ENCODE assay signal across 8 mouse cellular contexts in the genomic region with DNA sequence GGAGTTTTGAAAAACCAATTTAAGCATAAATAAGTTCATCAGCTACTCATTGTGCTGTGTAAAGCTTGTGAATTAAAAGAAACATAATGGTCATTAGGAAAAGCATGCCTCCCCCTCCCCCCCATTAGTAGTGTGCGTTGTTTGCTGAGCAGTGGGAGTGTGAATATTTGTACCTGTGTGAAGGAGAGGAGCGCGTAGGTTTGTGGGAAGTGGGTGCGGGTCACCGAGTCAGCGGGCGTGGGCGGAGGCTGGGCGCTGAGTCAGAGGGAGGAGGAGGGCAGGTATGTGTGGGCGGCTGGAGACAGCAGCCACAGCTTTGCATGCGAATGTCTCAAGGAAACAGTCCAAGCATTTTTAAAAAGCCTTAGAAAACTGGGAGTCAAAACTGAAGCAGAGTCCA. TPM values are rescaled to one million over a fixed set of nuclear protein-coding genes. Genes with fewer than 3 reads are reported as not detected.
DNase-seq lines count a peak whose midpoint lies in the region; ATAC-seq lines count a peak whose summit lies in the region.

No protein-coding gene starts in this region.

- H3K4me3 ChIP-seq in midbrain, embryonic 16.5 days (ENCODE audit: low read depth, low read length) = no peak overlapping the region
- H3K4me3 ChIP-seq in midbrain, embryonic 11.5 days (ENCODE audit: low read depth, low read length) = no peak overlapping the region
- peak overlapping the region; percentile 36; the same call in 1 of the 2 replicates for H3K4me3 ChIP-seq in heart, embryonic 10.5 days
- H3K4me3 ChIP-seq in liver, embryonic 13.5 days (replicated peaks) = no peak overlapping the region

- WGBS in midbrain, embryonic 16.5 days = 65% methylated on average over 11 of the region's 11 CpGs
- WGBS in midbrain, embryonic 11.5 days = 63% methylated on average over 11 of the region's 11 CpGs
- 46% methylated on average over 11 of the region's 11 CpGs for WGBS in heart, embryonic 10.5 days
- 38% methylated on average over 11 of the region's 11 CpGs for WGBS in liver, embryonic 13.5 days (ENCODE audit: insufficient replicate concordance)

- no peaks in the 10 kb centered on the region for H3K27me3 ChIP-seq in midbrain, embryonic 16.5 days (ENCODE audit: control insufficient read depth, insufficient read depth, low read depth, low read length)
- no peaks in the 10 kb centered on the region for H3K27me3 ChIP-seq in midbrain, embryonic 11.5 days (ENCODE audit: control insufficient read depth, insufficient read depth, low read length)
- no peaks in the 10 kb centered on the region for H3K27me3 ChIP-seq in heart, embryonic 10.5 days (ENCODE audit: insufficient read depth, poor library complexity, severe bottlenecking)
- H3K27me3 ChIP-seq in liver, embryonic 13.5 days = no peaks in the 10 kb centered on the region

- H3K4me2 ChIP-seq in midbrain, embryonic 16.5 days (ENCODE audit: low read length) = peak overlapping the region; percentile 23
- H3K4me2 ChIP-seq in midbrain, embryonic 11.5 days = no peak overlapping the region
- peak overlapping the region; percentile 28 for H3K4me2 ChIP-seq in liver, embryonic 13.5 days

- H3K27ac ChIP-seq in midbrain, embryonic 16.5 days (ENCODE audit: low read length) = no peak overlapping the region
- no peak overlapping the region for H3K27ac ChIP-seq in midbrain, embryonic 11.5 days (ENCODE audit: low read depth, low read length)
- peak overlapping the region; percentile 29; the same call in 1 of the 2 replicates for H3K27ac ChIP-seq in heart, embryonic 10.5 days
- H3K27ac ChIP-seq in liver, embryonic 13.5 days = no peak overlapping the region

- H3K9ac ChIP-seq in midbrain, embryonic 16.5 days (ENCODE audit: low read depth, low read length) = no peak overlapping the region
- no peak overlapping the region for H3K9ac ChIP-seq in midbrain, embryonic 11.5 days (ENCODE audit: low read length)
- H3K9ac ChIP-seq in liver, embryonic 13.5 days = no peak overlapping the region

- no peaks in the 10 kb centered on the region for H3K36me3 ChIP-seq in midbrain, embryonic 16.5 days (ENCODE audit: control insufficient read depth, insufficient read depth, low read length)
- H3K36me3 ChIP-seq in midbrain, embryonic 11.5 days (ENCODE audit: control insufficient read depth, insufficient read depth, low read length) = no peaks in the 10 kb centered on the region
- H3K36me3 ChIP-seq in heart, embryonic 10.5 days = no peaks in the 10 kb centered on the region
- no peaks in the 10 kb centered on the region for H3K36me3 ChIP-seq in liver, embryonic 13.5 days

- no peaks in the 10 kb centered on the region for H3K9me3 ChIP-seq in midbrain, embryonic 16.5 days (replicated peaks; ENCODE audit: control insufficient read depth, low read length, poor library complexity, severe bottlenecking)
- H3K9me3 ChIP-seq in midbrain, embryonic 11.5 days (ENCODE audit: control insufficient read depth, low read length) = no peaks in the 10 kb centered on the region
- H3K9me3 ChIP-seq in heart, embryonic 10.5 days = no peaks in the 10 kb centered on the region
- no peaks in the 10 kb centered on the region for H3K9me3 ChIP-seq in liver, embryonic 13.5 days (replicated peaks)

- ATAC-seq in midbrain, embryonic 16.5 days = 0 out of 2 replicates have a peak, but pooled peaks have one; percentile 56
- no peak for ATAC-seq in midbrain, embryonic 11.5 days (ENCODE audit: low FRiP score)
- no peak for ATAC-seq in liver, embryonic 13.5 days (ENCODE audit: low read depth)

- DNase-seq in midbrain, embryonic 11.5 days (ENCODE audit: low spot score, missing footprints) = no peak
- peak; percentile 66 to 67 for DNase-seq in cerebellum, adult 18-20 months
- DNase-seq in heart, embryonic 10.5 days (ENCODE audit: low spot score) = no peak
- peak; percentile 26 for DNase-seq in kidney, adult 9 months
- DNase-seq in liver, embryonic 13.5 days = no peak
- peak; percentile 71 for DNase-seq in ovary, postnatal 36 days (ENCODE audit: low spot score)
- peak; percentile 83 for DNase-seq in urinary bladder, postnatal 14 days (ENCODE audit: low spot score)

- H3K4me1 ChIP-seq in midbrain, embryonic 16.5 days (ENCODE audit: control insufficient read depth, insufficient read depth, low read length) = no peaks in the 10 kb centered on the region
- no peaks in the 10 kb centered on the region for H3K4me1 ChIP-seq in midbrain, embryonic 11.5 days (ENCODE audit: control insufficient read depth, insufficient read depth, low read length)
- H3K4me1 ChIP-seq in heart, embryonic 10.5 days = peaks cover 17% of the 10 kb centered on the region
- H3K4me1 ChIP-seq in liver, embryonic 13.5 days (replicated peaks) = peaks cover 10% of the 10 kb centered on the region; the same call in 1 of the 2 replicates

RNA-seq across cellular contexts. Expression of a gene that starts 32.7 kb away (rescaled TPM):
- 5.0 and 5.6 TPM in 2 replicates for polyA plus RNA-seq in midbrain, embryonic 16.5 days (2015; fragmentation: Nextera tagmentation; extraction: Ambion mirVana)
- 9.2 and 12.6 TPM in 2 replicates for polyA plus RNA-seq in midbrain, embryonic 11.5 days (2014; fragmentation: Nextera tagmentation; extraction: Ambion mirVana)
- polyA plus RNA-seq in heart, embryonic 10.5 days (2016; fragmentation: Nextera tagmentation; extraction: Ambion mirVana) = 6.3 and 6.6 TPM in 2 replicates
- 1.6 and 2.4 TPM in 2 replicates for polyA plus RNA-seq in liver, embryonic 13.5 days (2015; fragmentation: Nextera tagmentation; extraction: Ambion mirVana)

Comparison
In these comparisons a context has a peak if more than half of its experiments do, and no peak if none do; other contexts are left out.
1. DNase-seq: peak in cerebellum, adult 18-20 months (2 of 2), kidney, adult 9 months (single experiment), ovary, postnatal 36 days (single experiment) and urinary bladder, postnatal 14 days (single experiment); none in midbrain, embryonic 11.5 days (single experiment), heart, embryonic 10.5 days (single experiment) and liver, embryonic 13.5 days (single experiment).